Mouse (Mus musculus) limb, embryonic 15.5 days (tissue): ENCODE measurements around the gene Cwc22. TPM values are rescaled to one million over a fixed set of nuclear protein-coding genes. Genes with fewer than 3 reads are reported as not detected.

Experiments used
- ATAC-seq: fragments of 200-750 bp; cut with Nextera tagmentation; 2 replicates; pipeline ENCODE4 v1.8.0; 2017; ENCODE audit warnings: low read depth, moderate TSS enrichment; ENCODE audit not compliant: insufficient number of reproducible peaks, low FRiP score, low TSS enrichment
- H3K27ac ChIP-seq: fragments of 300-500 bp; sonication (generic); 2 replicates; pipeline ENCODE4 v1.5.1; 2015; ENCODE audit warnings: moderate library complexity, mild to moderate bottlenecking, inconsistent platforms
- H3K27me3 ChIP-seq: fragments of 300-500 bp; sonication (generic); 2 replicates; pipeline ENCODE4 v1.6.1; 2015; ENCODE audit warnings: inconsistent platforms
- H3K36me3 ChIP-seq: fragments of 300-500 bp; sonication (generic); 2 replicates; pipeline ENCODE4 v1.6.1; 2015; ENCODE audit warnings: inconsistent platforms
- H3K4me1 ChIP-seq: fragments of 300-500 bp; sonication (generic); 2 replicates; pipeline ENCODE4 v1.6.1; 2015; ENCODE audit warnings: inconsistent platforms
- H3K4me2 ChIP-seq: fragments of 300-500 bp; sonication (generic); 2 replicates; pipeline ENCODE4 v1.6.1; 2015; ENCODE audit warnings: mild to moderate bottlenecking, inconsistent platforms
- H3K4me3 ChIP-seq: fragments of 300-500 bp; sonication (generic); 2 replicates; pipeline ENCODE4 v1.5.1; 2015; ENCODE audit warnings: mild to moderate bottlenecking, inconsistent platforms
- H3K9ac ChIP-seq: fragments of 300-500 bp; sonication (generic); 2 replicates; pipeline ENCODE4 v1.6.1; 2015; ENCODE audit warnings: inconsistent platforms
- H3K9me3 ChIP-seq: fragments of 300-500 bp; sonication (generic); 2 replicates; pipeline ENCODE4 v1.6.1; 2016; ENCODE audit warnings: inconsistent platforms
- WGBS: fragments of 180-500 bp; shearing (Covaris S2); methylation state at CpG from one replicate; pipeline ENCODE4 v1.1.7; 2015; 5-methylcytosine and 5-hydroxymethylcytosine counted together
- polyA plus RNA-seq: library from polyadenylated mRNA; unstranded; fragments of >200 nt; fragmentation: Nextera tagmentation; extraction: Ambion mirVana; gene quantifications from 2 replicates; pipeline ENCODE4 v1.2.1, GENCODE M21; 2015

The Cwc22 gene
- polyA plus RNA-seq, 1 experiment from 2014 or later, result 30.9 TPM

- 88% methylated on average over 8 of the region's 8 CpGs for WGBS
- no peak overlapping the region for H3K4me2 ChIP-seq
- H3K27ac ChIP-seq, result no peak overlapping the region
- H3K4me3 ChIP-seq, result no peak overlapping the region
- H3K9ac ChIP-seq, result no peak overlapping the region
- 0 out of 2 replicates have a peak, but pooled peaks cover 2% of the 10 kb centered on the region for H3K4me1 ChIP-seq
- H3K36me3 ChIP-seq, result no peaks in the 10 kb centered on the region
- no peaks in the 10 kb centered on the region for H3K27me3 ChIP-seq
- no peaks in the 10 kb centered on the region for H3K9me3 ChIP-seq
- no peak for ATAC-seq
Observed at GRCm38 (mm10) chr2:77979081-77979480, 32.9 kb upstream of the Cwc22 start.

GRCm38 (mm10) chr2:77978256-77978655 is 32.1 kb upstream of the Cwc22 start:
- 89% methylated on average over 3 of the region's 3 CpGs for WGBS
- Histone ChIP-seq H3K9me3 (no peaks in the 10 kb centered on the region), H3K4me1 (0 out of 2 replicates have a peak, but pooled peaks cover 2% of the 10 kb centered on the region), H3K27me3 (no peaks in the 10 kb centered on the region), H3K27ac (no peak overlapping the region), H3K4me3 (no peak overlapping the region), H3K36me3 (no peaks in the 10 kb centered on the region), H3K9ac (no peak overlapping the region), H3K4me2 (no peak overlapping the region)
- no peak for ATAC-seq

GRCm38 (mm10) chr2:77976321-77976920 is 30.2 kb upstream of the Cwc22 start:
- H3K27ac ChIP-seq, result no peak overlapping the region
- no peaks in the 10 kb centered on the region for H3K9me3 ChIP-seq
- 85% methylated on average over 5 of the region's 5 CpGs for whole genome bisulfite sequencing
- H3K4me3 ChIP-seq, result no peak overlapping the region
- 0 out of 2 replicates have a peak, but pooled peaks cover 2% of the 10 kb centered on the region for H3K4me1 ChIP-seq
- no peaks in the 10 kb centered on the region for H3K27me3 ChIP-seq
- no peak overlapping the region for H3K9ac ChIP-seq
- ATAC-seq, result no peak
- no peaks in the 10 kb centered on the region for H3K36me3 ChIP-seq
- no peak overlapping the region for H3K4me2 ChIP-seq

- H3K27ac ChIP-seq, result no peak overlapping the region
- no peaks in the 10 kb centered on the region for H3K9me3 ChIP-seq
- H3K36me3 ChIP-seq, result no peaks in the 10 kb centered on the region
- no peak overlapping the region for H3K9ac ChIP-seq
- no peaks in the 10 kb centered on the region for H3K27me3 ChIP-seq
- no peak overlapping the region for H3K4me3 ChIP-seq
- H3K4me1 ChIP-seq, result 0 out of 2 replicates have a peak, but pooled peaks cover 2% of the 10 kb centered on the region
- no peak overlapping the region for H3K4me2 ChIP-seq
- peak; percentile 74 for ATAC-seq
- 28% methylated on average over 4 of the region's 4 CpGs for WGBS
Observed at GRCm38 (mm10) chr2:77975606-77976005, 29.4 kb upstream of the Cwc22 start.

GRCm38 (mm10) chr2:77974986-77975385 is 28.8 kb upstream of the Cwc22 start:
- Histone ChIP-seq H3K4me3 (no peak overlapping the region), H3K9ac (no peak overlapping the region), H3K9me3 (no peaks in the 10 kb centered on the region), H3K27ac (no peak overlapping the region), H3K4me1 (0 out of 2 replicates have a peak, but pooled peaks cover 2% of the 10 kb centered on the region), H3K27me3 (no peaks in the 10 kb centered on the region), H3K36me3 (no peaks in the 10 kb centered on the region), H3K4me2 (no peak overlapping the region)
- ATAC-seq, result no peak
- 83% methylated on average over 1 of the region's 1 CpGs for WGBS

- H3K4me2 ChIP-seq, result no peak overlapping the region
- H3K27ac ChIP-seq, result no peak overlapping the region
- H3K27me3 ChIP-seq, result no peaks in the 10 kb centered on the region
- no peak for ATAC-seq
- 36% methylated on average over 2 of the region's 2 CpGs for WGBS
- H3K4me1 ChIP-seq, result 0 out of 2 replicates have a peak, but pooled peaks cover 2% of the 10 kb centered on the region
- H3K9ac ChIP-seq, result no peak overlapping the region
- no peak overlapping the region for H3K4me3 ChIP-seq
- no peaks in the 10 kb centered on the region for H3K36me3 ChIP-seq
- H3K9me3 ChIP-seq, result no peaks in the 10 kb centered on the region
Observed at GRCm38 (mm10) chr2:77974366-77974765, 28.2 kb upstream of the Cwc22 start.

- no peaks in the 10 kb centered on the region for H3K9me3 ChIP-seq
- H3K4me1 ChIP-seq, result 0 out of 2 replicates have a peak, but pooled peaks cover 2% of the 10 kb centered on the region
- ATAC-seq, result no peak
- no peak overlapping the region for H3K27ac ChIP-seq
- no peak overlapping the region for H3K4me3 ChIP-seq
- H3K36me3 ChIP-seq, result no peaks in the 10 kb centered on the region
- 78% methylated on average over 2 of the region's 2 CpGs for WGBS
- H3K4me2 ChIP-seq, result no peak overlapping the region
- no peaks in the 10 kb centered on the region for H3K27me3 ChIP-seq
- H3K9ac ChIP-seq, result no peak overlapping the region
Observed at GRCm38 (mm10) chr2:77973296-77973695, 27.1 kb upstream of the Cwc22 start.

GRCm38 (mm10) chr2:77972541-77972940 is 26.4 kb upstream of the Cwc22 start:
- Histone ChIP-seq H3K9me3 (no peaks in the 10 kb centered on the region), H3K27ac (no peak overlapping the region), H3K36me3 (no peaks in the 10 kb centered on the region), H3K27me3 (no peaks in the 10 kb centered on the region), H3K9ac (no peak overlapping the region), H3K4me1 (0 out of 2 replicates have a peak, but pooled peaks cover 2% of the 10 kb centered on the region), H3K4me3 (no peak overlapping the region), H3K4me2 (no peak overlapping the region)
- 90% methylated on average over 2 of the region's 2 CpGs for WGBS
- no peak for ATAC-seq

GRCm38 (mm10) chr2:77971871-77972270 is 25.7 kb upstream of the Cwc22 start:
- ATAC-seq, result no peak
- 93% methylated on average over 1 of the region's 1 CpGs for WGBS
- Histone ChIP-seq H3K4me1 (0 out of 2 replicates have a peak, but pooled peaks cover 2% of the 10 kb centered on the region), H3K4me2 (no peak overlapping the region), H3K27ac (no peak overlapping the region), H3K36me3 (no peaks in the 10 kb centered on the region), H3K9ac (no peak overlapping the region), H3K27me3 (no peaks in the 10 kb centered on the region), H3K9me3 (no peaks in the 10 kb centered on the region), H3K4me3 (no peak overlapping the region)

GRCm38 (mm10) chr2:77971361-77971760 is 25.2 kb upstream of the Cwc22 start:
- Histone ChIP-seq H3K27me3 (no peaks in the 10 kb centered on the region), H3K36me3 (no peaks in the 10 kb centered on the region), H3K27ac (no peak overlapping the region), H3K4me2 (no peak overlapping the region), H3K9me3 (no peaks in the 10 kb centered on the region), H3K9ac (no peak overlapping the region), H3K4me1 (0 out of 2 replicates have a peak, but pooled peaks cover 2% of the 10 kb centered on the region), H3K4me3 (no peak overlapping the region)
- 76% methylated on average over 2 of the region's 2 CpGs for WGBS
- ATAC-seq, result no peak

GRCm38 (mm10) chr2:77970556-77970955 is 24.4 kb upstream of the Cwc22 start:
- Histone ChIP-seq H3K9me3 (no peaks in the 10 kb centered on the region), H3K27me3 (no peaks in the 10 kb centered on the region), H3K27ac (no peak overlapping the region), H3K36me3 (no peaks in the 10 kb centered on the region), H3K4me1 (no peaks in the 10 kb centered on the region), H3K9ac (no peak overlapping the region), H3K4me3 (no peak overlapping the region), H3K4me2 (no peak overlapping the region)
- ATAC-seq, result no peak
- 78% methylated on average over 3 of the region's 3 CpGs for WGBS

- Histone ChIP-seq H3K4me3 (no peak overlapping the region), H3K4me1 (no peaks in the 10 kb centered on the region), H3K9me3 (no peaks in the 10 kb centered on the region), H3K27ac (no peak overlapping the region), H3K4me2 (no peak overlapping the region), H3K9ac (no peak overlapping the region), H3K27me3 (no peaks in the 10 kb centered on the region), H3K36me3 (no peaks in the 10 kb centered on the region)
- ATAC-seq, result no peak
- WGBS, result 97% methylated on average over 4 of the region's 4 CpGs
Observed at GRCm38 (mm10) chr2:77969956-77970355, 23.8 kb upstream of the Cwc22 start.
